Mouse (Mus musculus) stomach, postnatal 0 days (tissue): ENCODE results near the gene Runx2. TPM values are rescaled to one million over a fixed set of nuclear protein-coding genes. Genes with fewer than 3 reads are reported as not detected.

Experiments
- ATAC-seq: fragments of 200-750 bp; cut with Nextera tagmentation; 2 replicates; pipeline ENCODE4 v1.8.0; 2017; ENCODE audit not compliant: low FRiP score, low TSS enrichment
- DNase-seq: peaks from one replicate; pipeline ENCODE4 v3.0.0-alpha.2; 2016; ENCODE audit warnings: low spot score
- H3K27ac ChIP-seq: fragments of 300-500 bp; sonication (generic); replicated peaks from 2 replicates; pipeline ENCODE4 v1.5.1; 2014; ENCODE audit warnings: mild to moderate bottlenecking, control low read depth
- H3K27me3 ChIP-seq: fragments of 300-500 bp; sonication (generic); 2 replicates; pipeline ENCODE4 v1.6.1; 2014; ENCODE audit warnings: low read length; ENCODE audit not compliant: control insufficient read depth, insufficient read depth
- H3K36me3 ChIP-seq: fragments of 300-500 bp; sonication (generic); 2 replicates; pipeline ENCODE4 v1.6.1; 2014; ENCODE audit warnings: low read length, mixed read lengths; ENCODE audit not compliant: control insufficient read depth, insufficient read depth
- H3K4me1 ChIP-seq: fragments of 300-500 bp; sonication (generic); replicated peaks from 2 replicates; pipeline ENCODE4 v1.6.1; 2014; ENCODE audit warnings: antibody characterized with exemption; ENCODE audit not compliant: control insufficient read depth, insufficient read depth
- H3K4me2 ChIP-seq: fragments of 300-500 bp; sonication (generic); replicated peaks from 2 replicates; pipeline ENCODE4 v1.6.1; 2014; ENCODE audit warnings: low read depth, mild to moderate bottlenecking, control low read depth, moderate library complexity
- H3K4me3 ChIP-seq: fragments of 300-500 bp; sonication (generic); 2 replicates; pipeline ENCODE4 v1.5.1; 2014; ENCODE audit warnings: low read depth, low read length, control low read depth
- H3K9ac ChIP-seq: fragments of 300-500 bp; sonication (generic); 2 replicates; pipeline ENCODE4 v1.6.1; 2014; ENCODE audit warnings: mild to moderate bottlenecking, low read length, control low read depth, mixed read lengths
- H3K9me3 ChIP-seq: fragments of 300-500 bp; sonication (generic); 2 replicates; pipeline ENCODE4 v1.6.1; 2016; ENCODE audit warnings: low read length; ENCODE audit not compliant: control insufficient read depth
- CTCF ChIP-seq: IDR thresholded peaks from 2 replicates; pipeline ENCODE4 v1.5.1; 2016; ENCODE audit warnings: antibody characterized with exemption, low read depth, mild to moderate bottlenecking, moderate library complexity
- EP300 ChIP-seq: optimal IDR thresholded peaks from 2 replicates; pipeline ENCODE3; 2016; ENCODE audit warnings: antibody characterized with exemption
- WGBS: fragments of 180-500 bp; shearing (Covaris S2); extraction: QIAGEN DNeasy Blood & Tissue Kit; methylation state at CpG from one replicate; pipeline ENCODE4 v1.1.7; 2014; 5-methylcytosine and 5-hydroxymethylcytosine counted together
- polyA plus RNA-seq: library from polyadenylated mRNA; unstranded; fragments of >200 nt; fragmentation: Nextera tagmentation; extraction: Ambion mirVana; gene quantifications from 2 replicates; pipeline ENCODE4 v1.2.1, GENCODE M21; 2015

Runx2 gene
- polyA plus RNA-seq, 1 experiment from 2014 or later: 0.53 TPM

DNA sequence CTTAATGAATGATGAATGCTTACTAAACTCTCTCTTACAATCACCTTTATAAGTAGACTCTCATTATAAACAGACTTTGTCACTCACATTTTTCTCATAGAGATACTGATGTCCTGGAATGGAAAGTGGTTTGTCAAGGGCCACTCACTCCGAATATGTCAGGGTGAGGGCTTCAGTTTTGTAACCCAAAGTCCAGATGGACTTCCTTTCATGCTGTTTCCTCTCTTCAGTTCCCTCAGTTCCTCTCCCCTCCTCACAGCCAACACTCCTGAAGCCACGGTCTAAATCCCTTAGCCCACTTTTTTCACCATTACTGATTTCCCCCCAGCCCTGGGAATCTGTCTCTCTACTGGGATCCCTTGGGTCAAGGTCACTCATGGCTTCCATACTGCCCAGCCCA lies 123.1 kb downstream of the Runx2 start:
- ATAC-seq: no peak
- Histone ChIP-seq H3K4me3 (no peak overlapping the region), H3K9me3 (no peaks in the 10 kb centered on the region), H3K4me1 (no peaks in the 10 kb centered on the region), H3K4me2 (no peak overlapping the region), H3K36me3 (no peaks in the 10 kb centered on the region), H3K9ac (no peak overlapping the region), H3K27me3 (no peaks in the 10 kb centered on the region), H3K27ac (no peak overlapping the region)
- 68% methylated on average over 2 of the region's 2 CpGs for WGBS
- no peak for DNase-seq
- TF ChIP-seq CTCF: no peak
- no peak for TF ChIP-seq EP300

DNA sequence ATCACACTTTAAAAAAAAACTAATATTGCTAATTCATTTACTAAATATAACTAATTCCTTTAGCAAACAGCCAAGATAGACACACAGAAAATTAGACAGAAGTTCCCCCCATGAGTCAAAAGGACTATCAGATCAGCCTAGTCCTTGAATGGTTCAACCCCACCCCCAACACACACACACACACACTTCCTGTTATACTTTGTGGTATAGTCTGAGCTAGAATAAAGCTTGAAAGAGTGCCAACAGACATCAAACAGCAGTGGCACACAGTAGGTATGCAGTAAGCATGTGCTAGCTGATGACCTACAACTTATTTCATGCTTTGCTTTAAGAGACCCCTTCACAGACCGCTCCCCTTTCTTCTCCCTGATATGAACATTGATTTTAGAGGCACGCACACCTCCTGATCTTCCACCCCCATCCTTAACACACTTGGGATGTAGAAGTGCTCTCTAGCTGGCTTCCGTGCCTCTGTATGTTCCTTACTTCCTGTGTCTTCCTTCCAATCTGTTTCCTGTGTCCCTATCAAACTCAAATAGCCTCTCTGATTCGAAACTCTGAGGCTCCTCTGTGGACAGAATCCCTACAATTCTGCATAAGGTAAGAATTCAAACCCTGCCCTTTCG lies 124.1 kb downstream of the Runx2 start:
- no peaks in the 10 kb centered on the region for H3K4me1 ChIP-seq

DNA sequence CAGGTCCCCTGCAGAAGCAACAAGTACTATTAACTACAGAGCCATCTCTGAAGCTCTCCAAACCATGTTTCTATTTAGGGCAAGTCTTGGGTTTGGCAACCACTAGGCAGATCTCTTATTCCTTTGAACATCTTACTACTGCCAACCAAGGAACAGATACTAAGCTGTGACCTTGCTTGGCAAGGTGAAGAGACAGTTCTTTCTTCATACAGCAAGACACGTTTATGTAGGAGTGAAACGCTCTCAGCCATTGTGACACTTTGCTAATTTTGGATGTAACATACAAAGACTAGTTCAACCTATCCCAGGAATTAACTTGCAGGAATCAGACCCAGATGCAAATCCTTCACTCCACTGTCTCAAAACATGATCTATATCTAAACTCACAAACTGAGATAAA lies 126.3 kb downstream of the Runx2 start:
- Histone ChIP-seq H3K27ac (no peak overlapping the region), H3K4me1 (no peaks in the 10 kb centered on the region), H3K4me2 (no peak overlapping the region), H3K36me3 (no peaks in the 10 kb centered on the region), H3K9ac (no peak overlapping the region), H3K4me3 (no peak overlapping the region), H3K9me3 (no peaks in the 10 kb centered on the region), H3K27me3 (no peaks in the 10 kb centered on the region)
- TF ChIP-seq CTCF (no peak), EP300 (no peak)
- ATAC-seq (no peak), DNase-seq (no peak)
- WGBS: 68% methylated on average over 2 of the region's 2 CpGs

More for the DNA sequence above, 124.1 kb downstream of the Runx2 start:
- ATAC-seq (0 out of 2 replicates have a peak, but pooled peaks have one; percentile 54), DNase-seq (no peak)
- Histone ChIP-seq H3K9me3 (no peaks in the 10 kb centered on the region), H3K9ac (no peak overlapping the region), H3K4me3 (no peak overlapping the region), H3K27me3 (no peaks in the 10 kb centered on the region), H3K4me2 (no peak overlapping the region), H3K27ac (no peak overlapping the region), H3K36me3 (no peaks in the 10 kb centered on the region)
- TF ChIP-seq CTCF (no peak), EP300 (no peak)
- WGBS: 79% methylated on average over 5 of the region's 5 CpGs

DNA sequence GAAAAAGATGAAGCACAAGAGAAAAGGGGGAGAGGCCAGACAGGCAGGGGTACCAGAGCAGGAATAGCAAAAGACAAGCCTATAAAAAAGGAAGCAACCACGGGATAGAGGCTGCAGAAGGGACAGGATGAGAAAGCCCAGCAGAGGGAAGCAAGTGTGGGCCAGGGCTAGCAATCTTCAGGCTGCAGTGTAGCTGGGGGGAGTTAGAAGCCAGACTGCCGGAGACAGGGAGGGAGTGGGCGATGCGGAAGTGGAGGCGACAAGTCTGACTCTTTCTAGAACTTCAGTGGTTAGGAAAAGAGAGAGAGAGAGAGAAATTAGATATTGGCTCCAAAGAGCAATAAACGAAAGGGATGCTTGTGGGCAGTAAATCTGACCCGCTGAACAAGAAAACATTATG lies 129.1 kb downstream of the Runx2 start:
- no peak for DNase-seq
- WGBS: 53% methylated on average over 7 of the region's 7 CpGs
- no peak overlapping the region for H3K4me2 ChIP-seq
- ATAC-seq: no peak
- no peaks in the 10 kb centered on the region for H3K27me3 ChIP-seq
- H3K27ac ChIP-seq: no peak overlapping the region
- H3K9ac ChIP-seq: no peak overlapping the region
- TF ChIP-seq CTCF (no peak), EP300 (no peak)
- no peaks in the 10 kb centered on the region for H3K4me1 ChIP-seq
- no peaks in the 10 kb centered on the region for H3K36me3 ChIP-seq
- no peaks in the 10 kb centered on the region for H3K9me3 ChIP-seq
- H3K4me3 ChIP-seq: no peak overlapping the region

DNA sequence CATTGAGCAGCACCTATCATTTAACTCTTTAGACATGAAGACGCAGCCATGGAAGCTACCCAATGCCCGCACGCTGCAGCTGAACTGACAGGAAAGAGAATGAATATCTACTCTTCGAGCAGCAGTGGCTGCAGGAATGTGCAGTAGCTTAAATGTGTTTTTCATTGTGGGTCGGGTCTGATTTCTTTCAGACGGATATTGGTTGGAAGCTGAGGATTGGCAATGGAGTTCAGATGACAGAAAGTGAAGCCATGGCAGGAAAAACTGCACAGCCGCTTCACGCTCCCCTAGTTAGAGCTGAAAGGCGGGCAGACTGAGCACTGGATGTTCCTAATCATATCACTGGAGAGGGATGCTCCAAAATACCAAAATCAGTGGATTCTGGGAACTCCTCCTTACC lies 131.6 kb downstream of the Runx2 start:
- no peak overlapping the region for H3K9ac ChIP-seq
- DNase-seq: no peak
- H3K27me3 ChIP-seq: no peaks in the 10 kb centered on the region
- no peak overlapping the region for H3K27ac ChIP-seq
- ATAC-seq: no peak
- H3K4me2 ChIP-seq: no peak overlapping the region
- TF ChIP-seq CTCF (no peak), EP300 (no peak)
- H3K36me3 ChIP-seq: no peaks in the 10 kb centered on the region
- no peaks in the 10 kb centered on the region for H3K4me1 ChIP-seq
- whole genome bisulfite sequencing: 87% methylated on average over 9 of the region's 9 CpGs
- H3K9me3 ChIP-seq: no peaks in the 10 kb centered on the region
- H3K4me3 ChIP-seq: no peak overlapping the region

DNA sequence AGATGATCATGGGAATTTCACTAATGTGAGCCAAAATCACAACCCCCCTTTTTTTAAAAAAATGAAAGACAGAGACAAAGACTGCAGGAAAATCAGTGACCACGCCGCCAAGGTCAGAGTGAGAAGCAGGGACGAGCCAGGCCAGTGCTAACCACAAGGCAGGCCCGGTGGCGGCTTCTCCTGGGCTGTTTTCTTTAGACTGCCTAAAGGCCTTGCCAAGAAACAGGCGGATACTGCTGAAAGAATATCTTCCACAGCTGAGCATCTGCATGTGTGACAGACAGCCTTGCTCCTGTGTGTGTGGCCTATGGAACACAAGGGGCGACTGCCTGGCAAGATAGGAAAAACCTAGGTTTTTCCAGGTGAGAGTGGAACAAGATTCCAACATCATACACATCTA lies 136.8 kb downstream of the Runx2 start:
- no peak overlapping the region for H3K4me3 ChIP-seq
- ATAC-seq (no peak), DNase-seq (no peak)
- no peaks in the 10 kb centered on the region for H3K36me3 ChIP-seq
- no peak overlapping the region for H3K4me2 ChIP-seq
- H3K27me3 ChIP-seq: no peaks in the 10 kb centered on the region
- 67% methylated on average over 7 of the region's 7 CpGs for WGBS
- no peak overlapping the region for H3K27ac ChIP-seq
- no peak for TF ChIP-seq EP300
- H3K4me1 ChIP-seq: no peaks in the 10 kb centered on the region
- no peaks in the 10 kb centered on the region for H3K9me3 ChIP-seq
- no peak overlapping the region for H3K9ac ChIP-seq
